Mouse (Mus musculus): ENCODE measurements around the gene Bcam. TPM values are rescaled to one million over a fixed set of nuclear protein-coding genes. Genes with fewer than 3 reads are reported as not detected.

Bcam gene
- polyA plus RNA-seq, 1 experiment from 2014 or later = 8.8 TPM

DNA sequence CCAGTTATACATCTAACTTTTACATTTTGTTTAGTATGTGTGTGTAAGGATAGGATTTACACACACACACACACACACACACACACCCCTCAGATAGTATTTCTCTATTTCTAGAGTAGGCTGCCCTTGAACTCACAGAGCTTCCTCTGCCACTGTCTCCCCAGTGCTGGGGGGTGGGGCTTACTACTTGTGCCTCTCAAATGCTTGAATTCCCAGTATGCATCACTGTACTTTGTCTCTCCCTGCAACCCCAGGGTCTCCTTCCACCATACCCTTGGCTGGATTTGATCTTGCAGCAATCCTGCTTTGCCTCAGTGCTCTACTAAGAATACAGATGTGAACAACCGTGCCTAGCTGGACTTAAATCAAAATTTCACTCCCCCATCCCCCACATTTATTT, 16.8 kb downstream of the Bcam start:
- no peak for DNase-seq
- peaks cover 12% of the 10 kb centered on the region; the same call in 1 of the 2 replicates for H3K4me1 ChIP-seq (ENCODE audit: insufficient read depth)
- no peaks in the 10 kb centered on the region for H3K36me3 ChIP-seq (replicated peaks; ENCODE audit: insufficient read depth, low read length)
- 63% methylated on average over 1 of the region's 1 CpGs for WGBS (ENCODE audit: insufficient replicate concordance)
- H3K27ac ChIP-seq (ENCODE audit: low read depth) = no peak overlapping the region
- no peaks in the 10 kb centered on the region for H3K9me3 ChIP-seq (ENCODE audit: low read length)
- H3K27me3 ChIP-seq (ENCODE audit: insufficient read depth, low read length) = no peaks in the 10 kb centered on the region
- no peak overlapping the region for H3K4me3 ChIP-seq (ENCODE audit: low read depth, low read length)
- TF ChIP-seq EP300 (IDR thresholded peaks at IDR 0.05; ENCODE audit: low read depth) (no peak), CTCF (IDR thresholded peaks at IDR 0.05; ENCODE audit: low read depth) (no peak)
- no peak for ATAC-seq
- H3K9ac ChIP-seq (replicated peaks) = no peak overlapping the region
- H3K4me2 ChIP-seq (ENCODE audit: low read depth, low read length) = no peak overlapping the region

DNA sequence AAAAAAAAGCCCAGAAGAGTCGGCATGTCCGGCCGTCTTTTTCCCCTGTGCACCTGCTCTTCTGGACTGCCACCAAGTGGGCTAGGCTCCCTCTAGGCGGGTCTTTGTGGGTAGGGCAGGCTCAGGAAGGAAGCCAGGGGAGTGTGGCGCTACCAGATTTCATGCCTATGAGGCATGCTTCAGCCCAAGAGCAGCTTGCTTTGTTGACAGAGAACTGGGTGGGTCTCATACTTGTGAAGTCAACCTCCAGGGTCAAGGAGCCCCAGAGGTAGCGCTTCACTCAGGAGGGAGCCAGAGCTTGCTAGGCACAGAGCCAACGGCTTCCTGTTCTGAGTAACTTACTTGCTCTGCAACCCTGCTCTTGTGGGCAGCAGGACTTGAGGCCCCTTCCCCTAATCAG, 17.2 kb downstream of the Bcam start:
- no peaks in the 10 kb centered on the region for H3K27me3 ChIP-seq (ENCODE audit: insufficient read depth, low read length)
- H3K4me2 ChIP-seq (ENCODE audit: low read depth, low read length) = no peak overlapping the region
- H3K36me3 ChIP-seq (replicated peaks; ENCODE audit: insufficient read depth, low read length) = no peaks in the 10 kb centered on the region
- TF ChIP-seq CTCF (IDR thresholded peaks at IDR 0.05; ENCODE audit: low read depth) (no peak), EP300 (IDR thresholded peaks at IDR 0.05; ENCODE audit: low read depth) (no peak)
- 44% methylated on average over 7 of the region's 7 CpGs for WGBS (ENCODE audit: insufficient replicate concordance)
- no peak overlapping the region for H3K4me3 ChIP-seq (ENCODE audit: low read depth, low read length)
- H3K4me1 ChIP-seq (ENCODE audit: insufficient read depth) = peaks cover 17% of the 10 kb centered on the region; the same call in 1 of the 2 replicates
- ATAC-seq (no peak), DNase-seq (no peak)
- H3K9me3 ChIP-seq (ENCODE audit: low read length) = no peaks in the 10 kb centered on the region
- H3K9ac ChIP-seq (replicated peaks) = no peak overlapping the region
- no peak overlapping the region for H3K27ac ChIP-seq (ENCODE audit: low read depth)

DNA sequence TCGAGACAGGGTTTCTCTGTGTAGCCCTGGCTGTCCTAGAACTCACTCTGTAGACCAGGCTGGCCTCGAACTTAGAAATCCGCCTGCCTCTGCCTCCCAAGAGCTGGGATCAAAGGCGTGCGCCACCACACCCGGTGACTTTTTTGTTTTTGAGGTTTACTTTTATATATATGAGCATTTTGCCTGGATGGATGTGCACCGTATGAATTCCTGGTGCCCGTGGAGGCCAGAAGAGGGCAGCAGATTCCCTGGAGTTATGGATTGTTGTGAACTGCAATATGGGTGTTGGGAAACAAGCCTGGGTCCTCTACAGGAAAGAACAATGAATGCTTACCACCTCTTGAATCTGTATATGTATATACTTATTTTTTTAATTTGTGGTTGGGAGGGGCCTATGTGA, 18.2 kb downstream of the Bcam start:
- Histone ChIP-seq H3K9me3 (ENCODE audit: low read length) (no peaks in the 10 kb centered on the region), H3K27ac (ENCODE audit: low read depth) (no peak overlapping the region), H3K4me3 (ENCODE audit: low read depth, low read length) (no peak overlapping the region), H3K4me2 (ENCODE audit: low read depth, low read length) (no peak overlapping the region), H3K4me1 (ENCODE audit: insufficient read depth) (peaks cover 25% of the 10 kb centered on the region), H3K36me3 (replicated peaks; ENCODE audit: insufficient read depth, low read length) (no peaks in the 10 kb centered on the region), H3K9ac (replicated peaks) (no peak overlapping the region), H3K27me3 (ENCODE audit: insufficient read depth, low read length) (no peaks in the 10 kb centered on the region)
- TF ChIP-seq EP300 (IDR thresholded peaks at IDR 0.05; ENCODE audit: low read depth) = no peak
- TF ChIP-seq CTCF (IDR thresholded peaks at IDR 0.05; ENCODE audit: low read depth) = peak; percentile 42; the same call in 1 of the 2 replicates
- WGBS (ENCODE audit: insufficient replicate concordance) = 68% methylated on average over 8 of the region's 8 CpGs
- DNase-seq = no peak
- ATAC-seq = no peak

DNA sequence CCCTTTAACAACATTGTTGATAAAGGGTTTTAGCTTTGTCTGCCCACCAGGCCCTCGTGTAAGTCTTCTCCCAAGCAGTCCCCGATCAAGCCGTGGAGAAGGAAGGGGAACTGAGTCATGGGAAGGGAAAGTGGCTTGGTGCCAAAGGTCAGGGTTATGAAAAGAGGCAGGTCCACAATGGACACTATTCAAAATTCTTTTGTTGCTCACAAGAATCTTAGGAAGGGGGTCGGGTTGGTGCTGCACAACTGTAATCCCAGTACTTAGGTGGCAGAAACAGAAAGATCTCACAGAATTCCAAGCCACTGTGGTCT, 19.8 kb downstream of the Bcam start:
- Histone ChIP-seq H3K9me3 (ENCODE audit: low read length) (no peaks in the 10 kb centered on the region), H3K4me2 (ENCODE audit: low read depth, low read length) (no peak overlapping the region), H3K4me3 (ENCODE audit: low read depth, low read length) (no peak overlapping the region), H3K27ac (ENCODE audit: low read depth) (peak overlapping the region; percentile 82), H3K27me3 (ENCODE audit: insufficient read depth, low read length) (no peaks in the 10 kb centered on the region), H3K9ac (replicated peaks) (no peak overlapping the region), H3K36me3 (replicated peaks; ENCODE audit: insufficient read depth, low read length) (no peaks in the 10 kb centered on the region), H3K4me1 (ENCODE audit: insufficient read depth) (peaks cover 37% of the 10 kb centered on the region)
- TF ChIP-seq EP300 (IDR thresholded peaks at IDR 0.05; ENCODE audit: low read depth) (no peak), CTCF (IDR thresholded peaks at IDR 0.05; ENCODE audit: low read depth) (no peak)
- DNase-seq (no peak), ATAC-seq (no peak)
- 28% methylated on average over 4 of the region's 4 CpGs for WGBS (ENCODE audit: insufficient replicate concordance)

DNA sequence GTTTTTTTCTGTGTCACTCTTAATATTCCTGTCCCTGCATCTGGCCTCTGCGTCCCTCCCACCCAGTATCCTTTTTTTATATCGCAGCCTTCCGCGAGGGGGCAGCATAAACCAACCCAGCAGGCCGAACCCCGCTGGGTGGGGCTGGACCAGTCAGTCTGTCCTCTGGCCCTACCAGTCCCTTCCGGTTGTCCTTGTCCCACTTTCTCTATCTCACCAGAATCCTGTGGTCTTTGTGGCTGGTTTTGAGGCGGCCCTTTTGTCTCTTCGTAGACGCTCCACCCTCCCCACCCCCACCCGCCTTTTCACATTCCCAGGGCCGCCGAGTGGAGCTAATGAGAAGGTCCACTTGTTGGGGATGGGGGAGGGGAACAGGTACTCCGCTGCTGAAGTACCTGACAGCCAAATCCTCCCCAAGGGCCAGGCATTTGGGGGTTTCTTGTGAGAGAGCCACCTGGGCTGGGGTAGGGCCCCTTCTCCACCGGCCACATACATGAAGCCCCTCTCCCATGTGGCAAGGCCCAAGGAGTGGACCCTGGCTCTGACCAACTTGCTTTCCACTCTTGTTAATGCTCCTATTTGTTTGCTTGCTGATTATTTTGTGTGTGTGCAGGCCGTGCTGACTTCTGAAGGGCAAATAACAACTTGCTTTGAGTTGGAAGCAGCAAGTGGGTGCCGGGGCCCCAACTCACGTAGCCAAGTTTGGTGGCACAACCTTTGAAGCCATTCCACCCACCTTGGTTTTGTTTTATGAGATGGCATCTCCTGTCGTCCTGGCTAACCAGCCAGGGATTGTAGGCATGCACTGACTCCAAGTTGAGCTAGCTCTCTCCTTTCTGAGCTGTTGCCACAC, 20.4 kb downstream of the Bcam start, which contains the start of gene Nectin2:
Gene Nectin2 (minus strand): TSS at position 267 of the 853 bp plus-strand sequence.
- 21% methylated on average over 19 of the region's 19 CpGs for WGBS (ENCODE audit: insufficient replicate concordance)
- peak within 1 kb of the TSS; percentile 82 for H3K27ac ChIP-seq (ENCODE audit: low read depth)
- H3K4me3 ChIP-seq (ENCODE audit: low read depth, low read length) = peak within 1 kb of the TSS; percentile 61
- TF ChIP-seq EP300 (IDR thresholded peaks at IDR 0.05; ENCODE audit: low read depth) = no peak
- TF ChIP-seq CTCF (IDR thresholded peaks at IDR 0.05; ENCODE audit: low read depth) = peak; percentile 88
- peak within 1 kb of the TSS; percentile 70 for H3K9ac ChIP-seq (replicated peaks)
- H3K4me1 ChIP-seq (ENCODE audit: insufficient read depth) = peaks cover 41% of the 10 kb centered on the region
- DNase-seq = peak; percentile 89
- H3K9me3 ChIP-seq (ENCODE audit: low read length) = no peaks in the 10 kb centered on the region
- no peaks in the 10 kb centered on the region for H3K27me3 ChIP-seq (ENCODE audit: insufficient read depth, low read length)
- ATAC-seq = peak; percentile 81
- peak within 1 kb of the TSS; percentile 90 for H3K4me2 ChIP-seq (ENCODE audit: low read depth, low read length)
- H3K36me3 ChIP-seq (replicated peaks; ENCODE audit: insufficient read depth, low read length) = no peaks in the 10 kb centered on the region

DNA sequence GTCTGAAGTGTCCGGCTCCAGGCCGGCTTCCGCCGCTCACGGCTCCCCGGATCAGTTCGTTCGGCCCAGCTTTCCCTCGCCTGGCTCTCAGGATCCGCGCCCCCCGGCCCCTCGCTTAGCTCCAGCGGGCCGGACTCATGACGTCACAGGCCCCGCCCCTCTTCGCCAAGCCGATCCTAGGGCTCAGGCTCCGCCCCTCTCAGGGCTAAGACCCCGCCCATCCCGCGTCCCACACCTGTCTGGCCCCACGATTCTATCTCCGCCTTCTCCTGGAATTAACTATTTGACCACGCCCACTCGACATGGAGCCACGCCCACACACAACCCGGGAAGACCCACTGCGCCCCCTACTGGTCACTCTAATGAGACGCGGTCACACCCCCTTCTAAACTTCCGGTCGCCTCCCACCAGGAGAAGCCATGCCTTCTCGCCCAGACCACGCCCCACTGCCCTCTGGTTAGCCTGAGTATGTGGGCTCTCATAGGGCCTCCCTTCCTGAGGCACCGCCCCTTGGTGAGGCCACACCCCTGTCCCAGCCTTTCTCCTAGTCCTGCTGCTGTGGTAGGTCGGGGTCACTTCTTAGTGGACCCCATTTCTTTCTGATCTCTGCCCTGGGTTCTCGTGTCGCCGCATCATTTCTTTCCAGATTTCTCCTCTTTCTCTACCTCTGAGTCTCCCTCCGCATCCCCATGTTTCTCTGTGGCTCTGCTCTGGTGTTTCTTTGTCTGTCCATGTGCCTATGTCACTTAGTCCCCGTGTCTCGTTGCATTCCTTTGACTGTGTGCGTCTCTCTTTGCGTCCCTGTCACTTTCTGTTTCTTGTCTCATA, 21.2 kb downstream of the Bcam start:
- peak overlapping the region; percentile 90 for H3K4me2 ChIP-seq (ENCODE audit: low read depth, low read length)
- H3K27ac ChIP-seq (ENCODE audit: low read depth) = peak overlapping the region; percentile 82
- TF ChIP-seq EP300 (IDR thresholded peaks at IDR 0.05; ENCODE audit: low read depth) (peak; percentile 54; the same call in 1 of the 2 replicates), CTCF (IDR thresholded peaks at IDR 0.05; ENCODE audit: low read depth) (peak; percentile 94)
- H3K4me3 ChIP-seq (ENCODE audit: low read depth, low read length) = peak overlapping the region; percentile 61
- no peaks in the 10 kb centered on the region for H3K36me3 ChIP-seq (replicated peaks; ENCODE audit: insufficient read depth, low read length)
- no peaks in the 10 kb centered on the region for H3K9me3 ChIP-seq (ENCODE audit: low read length)
- peak; percentile 94 for DNase-seq
- peak; percentile 95 for ATAC-seq
- peaks cover 46% of the 10 kb centered on the region for H3K4me1 ChIP-seq (ENCODE audit: insufficient read depth)
- 1% methylated on average over 38 of the region's 46 CpGs for WGBS (ENCODE audit: insufficient replicate concordance)
- H3K9ac ChIP-seq (replicated peaks) = peak overlapping the region; percentile 70
- H3K27me3 ChIP-seq (ENCODE audit: insufficient read depth, low read length) = no peaks in the 10 kb centered on the region
